Mouse (Mus musculus): ENCODE measurements around the gene Rbm4b.
"Not testable (repeated sequence)": the region's sequence is repeated elsewhere in the genome, so short reads cannot be mapped to it uniquely, and the experiment has no call there.

The Rbm4b gene

GRCm38 (mm10) chr19:4803283-4803682 is 47.0 kb downstream of the Rbm4b start:
- no peak for TF ChIP-seq NANOG (IDR thresholded peaks at IDR 0.05; ENCODE audit: borderline replicate concordance, low read length)
- TF ChIP-seq CTCF (conservative IDR thresholded peaks at IDR 0.05; ENCODE audit: low read length) = no peak
- TF ChIP-seq POU5F1 (IDR thresholded peaks at IDR 0.05; ENCODE audit: borderline replicate concordance, low read length) = no peak
- Histone ChIP-seq H3K4me1 (replicated peaks; ENCODE audit: low read depth, low read length) (peaks cover 99% of the 10 kb centered on the region), H3K36me3 (ENCODE audit: insufficient read depth, low read length) (peaks cover 100% of the 10 kb centered on the region), H3K9me3 (ENCODE audit: low read length) (no peaks in the 10 kb centered on the region), H3K4me3 (replicated peaks; ENCODE audit: low read length) (peak overlapping the region; percentile 99), H3K27me3 (ENCODE audit: insufficient read depth, low read length) (no peaks in the 10 kb centered on the region)

- Histone ChIP-seq H3K27me3 (ENCODE audit: insufficient read depth, low read length) (no peaks in the 10 kb centered on the region), H3K36me3 (ENCODE audit: insufficient read depth, low read length) (peaks cover 43% of the 10 kb centered on the region), H3K9me3 (ENCODE audit: low read length) (no peaks in the 10 kb centered on the region), H3K4me3 (replicated peaks; ENCODE audit: low read length) (peak overlapping the region; percentile 99), H3K4me1 (replicated peaks; ENCODE audit: low read depth, low read length) (peaks cover 43% of the 10 kb centered on the region)
- TF ChIP-seq CTCF (conservative IDR thresholded peaks at IDR 0.05; ENCODE audit: low read length) (no peak), NANOG (IDR thresholded peaks at IDR 0.05; ENCODE audit: borderline replicate concordance, low read length) (peak; percentile 94), POU5F1 (IDR thresholded peaks at IDR 0.05; ENCODE audit: borderline replicate concordance, low read length) (peak; percentile 97)
Observed at GRCm38 (mm10) chr19:4810309-4810708, 54.0 kb downstream of the Rbm4b start.

GRCm38 (mm10) chr19:4810746-4811062 is 54.4 kb downstream of the Rbm4b start:
- Histone ChIP-seq H3K4me3 (replicated peaks; ENCODE audit: low read length) (peak overlapping the region; percentile 99), H3K4me1 (replicated peaks; ENCODE audit: low read depth, low read length) (peaks cover 39% of the 10 kb centered on the region), H3K36me3 (ENCODE audit: insufficient read depth, low read length) (peaks cover 39% of the 10 kb centered on the region), H3K27me3 (ENCODE audit: insufficient read depth, low read length) (no peaks in the 10 kb centered on the region), H3K9me3 (ENCODE audit: low read length) (no peaks in the 10 kb centered on the region)
- no peak for TF ChIP-seq POU5F1 (IDR thresholded peaks at IDR 0.05; ENCODE audit: borderline replicate concordance, low read length)
- TF ChIP-seq CTCF (conservative IDR thresholded peaks at IDR 0.05; ENCODE audit: low read length) = no peak
- no peak for TF ChIP-seq NANOG (IDR thresholded peaks at IDR 0.05; ENCODE audit: borderline replicate concordance, low read length)

GRCm38 (mm10) chr19:4811063-4811908 is 55.0 kb downstream of the Rbm4b start, which contains the start of the genes Gm21992 and Rbm14:
Gene Gm21992 (minus strand): TSS chr19:4811612.
Gene Rbm14 (minus strand): TSS chr19:4811634.
- H3K4me1 ChIP-seq (replicated peaks; ENCODE audit: low read depth, low read length) = peaks cover 33% of the 10 kb centered on the region

GRCm38 (mm10) chr19:4811909-4812242 is 55.6 kb downstream of the Rbm4b start:
- no peaks in the 10 kb centered on the region for H3K9me3 ChIP-seq (ENCODE audit: low read length)
- H3K27me3 ChIP-seq (ENCODE audit: insufficient read depth, low read length) = no peaks in the 10 kb centered on the region
- TF ChIP-seq CTCF (conservative IDR thresholded peaks at IDR 0.05; ENCODE audit: low read length) (no peak), NANOG (IDR thresholded peaks at IDR 0.05; ENCODE audit: borderline replicate concordance, low read length) (no peak)
- peak overlapping the region; percentile 99 for H3K4me3 ChIP-seq (replicated peaks; ENCODE audit: low read length)
- peaks cover 27% of the 10 kb centered on the region for H3K36me3 ChIP-seq (ENCODE audit: insufficient read depth, low read length)
- peaks cover 27% of the 10 kb centered on the region for H3K4me1 ChIP-seq (replicated peaks; ENCODE audit: low read depth, low read length)

More at GRCm38 (mm10) chr19:4811063-4811908, 55.0 kb downstream of the Rbm4b start, which contains the start of the genes Gm21992 and Rbm14:
- Histone ChIP-seq H3K9me3 (ENCODE audit: low read length) (no peaks in the 10 kb centered on the region), H3K4me3 (replicated peaks; ENCODE audit: low read length) (peak within 1 kb of the TSS; percentile 99), H3K27me3 (ENCODE audit: insufficient read depth, low read length) (no peaks in the 10 kb centered on the region), H3K36me3 (ENCODE audit: insufficient read depth, low read length) (peaks cover 33% of the 10 kb centered on the region)
- TF ChIP-seq NANOG (IDR thresholded peaks at IDR 0.05; ENCODE audit: borderline replicate concordance, low read length) (no peak), CTCF (conservative IDR thresholded peaks at IDR 0.05; ENCODE audit: low read length) (no peak), POU5F1 (IDR thresholded peaks at IDR 0.05; ENCODE audit: borderline replicate concordance, low read length) (no peak)

GRCm38 (mm10) chr19:4812334-4812949 is 56.1 kb downstream of the Rbm4b start:
- 0 out of 2 replicates have a peak, but pooled peaks have one; percentile 8 for TF ChIP-seq CTCF (conservative IDR thresholded peaks at IDR 0.05; ENCODE audit: low read length)
- H3K9me3 ChIP-seq (ENCODE audit: low read length); H3K27me3 ChIP-seq (ENCODE audit: insufficient read depth, low read length): not testable (repeated sequence)
- peaks cover 22% of the 10 kb centered on the region for H3K36me3 ChIP-seq (ENCODE audit: insufficient read depth, low read length)
- peaks cover 27% of the 10 kb centered on the region for H3K4me1 ChIP-seq (replicated peaks; ENCODE audit: low read depth, low read length)
- peak overlapping the region; percentile 99 for H3K4me3 ChIP-seq (replicated peaks; ENCODE audit: low read length)

- Histone ChIP-seq H3K27me3 (ENCODE audit: insufficient read depth, low read length) (no peaks in the 10 kb centered on the region), H3K4me1 (replicated peaks; ENCODE audit: low read depth, low read length) (peaks cover 24% of the 10 kb centered on the region), H3K9me3 (ENCODE audit: low read length) (no peaks in the 10 kb centered on the region), H3K36me3 (ENCODE audit: insufficient read depth, low read length) (peaks cover 16% of the 10 kb centered on the region), H3K4me3 (replicated peaks; ENCODE audit: low read length) (no peak overlapping the region; the same call in 1 of the 2 replicates)
- peak; percentile 71 for TF ChIP-seq CTCF (conservative IDR thresholded peaks at IDR 0.05; ENCODE audit: low read length)
- TF ChIP-seq NANOG (IDR thresholded peaks at IDR 0.05; ENCODE audit: borderline replicate concordance, low read length) = no peak
- no peak for TF ChIP-seq POU5F1 (IDR thresholded peaks at IDR 0.05; ENCODE audit: borderline replicate concordance, low read length)
Observed at GRCm38 (mm10) chr19:4813015-4813414, 56.7 kb downstream of the Rbm4b start.
